Mouse (Mus musculus) kidney, adult 2 months (tissue): ENCODE measurements at regions not wholly inside any gene's neighbourhood (a gene's known extent, or its start where the extent isn't known, plus 50 kb on each side); places are given as distances from the start of the nearest gene placed in this dataset.

Experiments used
- CTCF ChIP-seq: fragments of 200-500 bp; conservative IDR thresholded peaks from 2 replicates; pipeline ENCODE4 v1.5.1; 2011; ENCODE audit warnings: low read depth, mild to moderate bottlenecking, control low read depth, low read length, moderate library complexity, mixed read lengths; ENCODE audit not compliant: insufficient read depth, insufficient read length
- POLR2A ChIP-seq: fragments of 200-500 bp; IDR thresholded peaks from one replicate; pipeline ENCODE4 v1.6.1; 2011; ENCODE audit warnings: low read depth, low read length, control low read depth

- TF ChIP-seq CTCF (no peak), POLR2A (no peak)
These were observed 511.5 kb downstream of the Phf3 start for GRCm38 (mm10) chr1:30362072-30362769.
